Mouse (Mus musculus) forebrain, postnatal 0 days (tissue): ENCODE results near the gene Cep135. TPM values are rescaled to one million over a fixed set of nuclear protein-coding genes. Genes with fewer than 3 reads are reported as not detected.

Source experiments
- ATAC-seq: fragments of 200-750 bp; cut with Nextera tagmentation; 2 replicates; pipeline ENCODE4 v1.8.0; 2017; ENCODE audit warnings: mild to moderate bottlenecking, moderate library complexity
- DNase-seq: peaks from one replicate; pipeline ENCODE4 v3.0.0-alpha.2; 2015
- H3K27ac ChIP-seq: fragments of 300-500 bp; sonication (generic); 2 replicates; pipeline ENCODE4 v1.5.1; 2014; ENCODE audit warnings: low read depth, mild to moderate bottlenecking, antibody characterized with exemption, low read length, moderate library complexity, mixed read lengths
- H3K27me3 ChIP-seq: fragments of 300-500 bp; sonication (generic); 2 replicates; pipeline ENCODE4 v1.6.1; 2014; ENCODE audit warnings: mild to moderate bottlenecking, low read length, mixed read lengths; ENCODE audit not compliant: insufficient read depth
- H3K36me3 ChIP-seq: fragments of 300-500 bp; sonication (generic); 2 replicates; pipeline ENCODE4 v1.6.1; 2014; ENCODE audit warnings: mild to moderate bottlenecking, moderate library complexity; ENCODE audit not compliant: insufficient read depth
- H3K4me1 ChIP-seq: fragments of 300-500 bp; sonication (generic); 2 replicates; pipeline ENCODE4 v1.6.1; 2014; ENCODE audit warnings: antibody characterized with exemption; ENCODE audit not compliant: insufficient read depth
- H3K4me2 ChIP-seq: fragments of 300-500 bp; sonication (generic); 2 replicates; pipeline ENCODE4 v1.6.1; 2014; ENCODE audit warnings: low read depth, mild to moderate bottlenecking, moderate library complexity
- H3K4me3 ChIP-seq: fragments of 300-500 bp; sonication (generic); 2 replicates; pipeline ENCODE4 v1.5.1; 2014; ENCODE audit warnings: low read depth, low read length, mixed read lengths
- H3K9ac ChIP-seq: fragments of 300-500 bp; sonication (generic); 2 replicates; pipeline ENCODE4 v1.6.1; 2014; ENCODE audit warnings: mild to moderate bottlenecking
- H3K9me3 ChIP-seq: fragments of 300-500 bp; sonication (generic); 2 replicates; pipeline ENCODE4 v1.6.1; 2016; ENCODE audit warnings: low read length
- CTCF ChIP-seq: sonication (generic); IDR thresholded peaks from 2 replicates; pipeline ENCODE4 v1.5.1; 2016; ENCODE audit warnings: antibody characterized with exemption, control low read depth, low read depth
- WGBS: fragments of 180-500 bp; shearing (Covaris S2); extraction: QIAGEN DNeasy Blood & Tissue Kit; methylation state at CpG from one replicate; pipeline ENCODE4 v1.1.7; 2014; 5-methylcytosine and 5-hydroxymethylcytosine counted together
- polyA plus RNA-seq: library from polyadenylated mRNA; unstranded; fragments of >200 nt; fragmentation: Nextera tagmentation; extraction: Ambion mirVana; gene quantifications from 2 replicates; pipeline ENCODE4 v1.2.1, GENCODE M21; 2015
- total RNA-seq: library from RNA; depleted of rRNA; stranded (reverse); fragments of >200 nt; gene quantifications from 2 replicates; pipeline ENCODE4 v1.2.3, GENCODE M21; 2014

Cep135 gene
- total and polyA plus RNA-seq, 2 experiments from 2014 or later = 2.8 to 8.3 TPM

DNA sequence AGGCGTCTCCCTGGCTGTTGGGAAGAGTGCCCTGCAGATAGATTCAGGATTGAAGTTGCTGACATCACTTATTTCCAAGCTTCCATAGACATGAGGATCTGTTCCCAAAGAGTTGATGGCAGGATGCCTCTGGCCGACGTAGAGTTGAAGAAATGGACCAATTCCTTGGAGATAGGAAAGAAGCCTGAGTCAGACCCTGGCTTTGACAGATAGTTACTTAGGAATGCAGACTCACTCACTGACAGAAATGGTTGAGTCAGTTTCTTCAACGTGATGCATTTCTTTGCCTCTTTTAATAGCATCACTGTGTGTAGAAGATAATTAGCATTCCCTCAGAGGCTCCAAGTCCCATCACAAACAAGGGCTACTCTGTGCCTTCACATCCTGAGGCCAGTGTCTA, 53.6 kb downstream of the Cep135 start:
- TF ChIP-seq CTCF = no peak
- ATAC-seq (no peak; the same call in 1 of the 2 replicates), DNase-seq (no peak)
- H3K4me3 ChIP-seq = no peak overlapping the region
- peaks cover 48% of the 10 kb centered on the region for H3K36me3 ChIP-seq
- H3K9ac ChIP-seq = no peak overlapping the region
- no peak overlapping the region for H3K27ac ChIP-seq
- WGBS = 88% methylated on average over 4 of the region's 4 CpGs
- no peaks in the 10 kb centered on the region for H3K9me3 ChIP-seq
- H3K4me2 ChIP-seq = no peak overlapping the region
- H3K27me3 ChIP-seq = no peaks in the 10 kb centered on the region
- H3K4me1 ChIP-seq = no peaks in the 10 kb centered on the region

DNA sequence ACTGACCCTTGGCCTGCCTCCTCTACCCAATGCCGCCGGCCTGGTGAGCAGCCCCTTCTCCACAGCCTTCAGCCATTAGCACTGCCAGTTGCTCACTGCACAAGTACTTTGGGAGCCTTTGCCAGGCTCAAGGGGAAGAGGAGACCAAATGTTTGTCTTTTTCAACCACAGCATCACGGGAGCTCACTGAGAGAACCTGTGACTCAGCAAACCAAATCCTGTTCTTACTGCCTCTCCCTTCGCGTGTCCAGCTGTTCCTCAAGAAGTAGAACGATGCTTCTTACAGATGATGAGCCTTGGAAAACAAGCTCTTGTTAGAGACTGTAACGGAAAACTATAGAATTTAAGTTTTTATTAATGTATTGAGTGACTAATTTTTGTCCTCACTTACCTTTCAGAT, 55.7 kb downstream of the Cep135 start:
- H3K9ac ChIP-seq = no peak overlapping the region
- TF ChIP-seq CTCF = no peak
- peaks cover 35% of the 10 kb centered on the region for H3K36me3 ChIP-seq
- no peak overlapping the region for H3K27ac ChIP-seq
- ATAC-seq = no peak
- no peak for DNase-seq
- no peak overlapping the region for H3K4me2 ChIP-seq
- no peaks in the 10 kb centered on the region for H3K9me3 ChIP-seq
- 95% methylated on average over 7 of the region's 7 CpGs for WGBS
- H3K4me3 ChIP-seq = no peak overlapping the region
- no peaks in the 10 kb centered on the region for H3K27me3 ChIP-seq
- no peaks in the 10 kb centered on the region for H3K4me1 ChIP-seq

DNA sequence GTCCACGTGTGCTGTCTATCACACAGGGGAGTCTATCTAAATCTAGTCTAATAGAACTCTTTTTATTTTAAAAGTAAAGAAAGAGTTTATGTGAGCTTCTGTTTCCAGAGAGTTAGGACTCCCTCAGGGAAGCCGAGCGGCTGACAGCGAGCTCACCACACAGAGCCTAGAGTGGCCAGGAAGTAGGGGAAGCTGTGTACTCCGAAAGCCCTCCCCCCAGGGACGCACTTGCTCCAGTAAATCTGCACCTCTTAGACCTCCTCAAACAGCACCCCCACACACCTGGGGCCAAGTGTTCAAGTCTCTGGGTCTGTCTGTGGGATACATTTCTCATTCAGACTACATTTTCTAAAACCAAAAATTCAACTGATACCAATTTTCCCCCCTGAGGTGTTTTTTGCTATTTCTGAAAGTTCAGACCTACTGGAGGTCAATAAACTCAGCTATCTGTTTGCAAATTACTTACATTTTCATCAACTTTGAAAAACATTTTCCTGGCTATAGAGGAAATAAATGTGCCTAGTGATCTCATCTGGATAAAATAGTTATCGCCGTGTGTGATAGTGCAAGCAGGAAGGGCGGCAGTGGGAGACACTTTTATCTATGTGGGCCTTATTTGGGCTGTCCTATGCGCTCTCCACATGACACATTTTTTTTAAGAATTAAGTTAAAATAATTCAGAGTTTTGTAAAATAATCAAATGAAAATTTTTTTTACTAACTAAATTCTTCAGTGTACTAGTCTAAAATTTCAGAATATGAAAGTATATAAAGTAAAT, 56.8 kb downstream of the Cep135 start:
- no peaks in the 10 kb centered on the region for H3K4me1 ChIP-seq
- WGBS = 90% methylated on average over 10 of the region's 10 CpGs
- H3K4me3 ChIP-seq = no peak overlapping the region

DNA sequence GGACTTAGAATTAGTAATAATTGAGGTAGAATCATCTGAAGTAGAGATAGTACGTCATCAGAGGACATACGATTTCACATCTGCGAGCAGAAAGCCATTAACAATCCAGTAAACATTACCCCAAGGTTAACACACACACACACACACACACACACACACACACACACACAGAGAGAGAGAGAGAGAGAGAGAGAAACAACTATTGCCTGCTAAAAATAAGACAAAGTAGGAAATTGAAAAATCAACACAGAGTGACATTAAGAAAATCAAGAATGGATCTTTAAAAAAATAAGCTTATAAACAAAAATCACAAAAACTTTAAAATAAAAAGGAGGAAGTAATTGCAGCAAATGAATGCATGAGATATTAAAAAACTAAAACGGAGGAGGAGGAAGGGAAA, 61.4 kb downstream of the Cep135 start:
- Histone ChIP-seq H3K36me3 (no peaks in the 10 kb centered on the region), H3K4me2 (no peak overlapping the region), H3K27ac (no peak overlapping the region), H3K9ac (no peak overlapping the region), H3K4me3 (no peak overlapping the region), H3K27me3 (no peaks in the 10 kb centered on the region), H3K9me3 (no peaks in the 10 kb centered on the region), H3K4me1 (no peaks in the 10 kb centered on the region)
- ATAC-seq (no peak), DNase-seq (no peak)
- TF ChIP-seq CTCF = no peak
- 67% methylated on average over 4 of the region's 4 CpGs for WGBS

More for the DNA sequence above, 56.8 kb downstream of the Cep135 start:
- Histone ChIP-seq H3K36me3 (peaks cover 29% of the 10 kb centered on the region), H3K27me3 (no peaks in the 10 kb centered on the region), H3K9me3 (no peaks in the 10 kb centered on the region), H3K27ac (no peak overlapping the region), H3K4me2 (no peak overlapping the region), H3K9ac (no peak overlapping the region)
- ATAC-seq (no peak), DNase-seq (no peak)
- no peak for TF ChIP-seq CTCF

DNA sequence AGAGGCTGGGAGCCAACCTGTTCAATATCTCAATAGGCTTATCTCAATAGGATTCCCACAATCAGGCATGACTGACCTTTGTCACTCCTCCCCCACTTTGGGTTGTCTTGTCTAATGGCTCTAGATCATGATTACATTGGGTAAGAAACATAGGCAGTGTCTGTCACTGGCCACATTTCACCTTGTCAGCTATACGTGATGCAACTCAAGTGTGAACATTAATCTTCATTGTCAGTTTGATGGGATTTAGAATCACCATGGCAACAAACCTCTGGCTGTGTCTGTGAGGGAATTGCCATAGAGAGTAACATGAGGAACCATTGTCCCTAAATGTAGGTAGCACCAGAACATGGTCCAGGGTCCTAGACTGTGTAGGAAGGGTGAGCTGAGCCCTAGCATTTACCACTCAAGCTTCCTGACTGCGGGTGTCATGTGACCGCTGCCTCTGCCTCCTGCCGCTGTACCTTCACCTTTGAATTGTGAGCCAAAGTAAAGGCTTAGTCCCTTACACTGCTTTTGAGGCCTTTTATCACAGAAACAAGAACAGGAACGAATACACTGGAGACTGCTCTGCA, 62.7 kb downstream of the Cep135 start:
- ATAC-seq (peak; percentile 45), DNase-seq (no peak)
- no peaks in the 10 kb centered on the region for H3K36me3 ChIP-seq
- TF ChIP-seq CTCF = no peak
- no peak overlapping the region for H3K27ac ChIP-seq
- no peaks in the 10 kb centered on the region for H3K4me1 ChIP-seq
- H3K4me3 ChIP-seq = no peak overlapping the region
- no peak overlapping the region for H3K4me2 ChIP-seq
- H3K9me3 ChIP-seq = no peaks in the 10 kb centered on the region
- WGBS = 47% methylated on average over 5 of the region's 5 CpGs
- H3K27me3 ChIP-seq = no peaks in the 10 kb centered on the region
- no peak overlapping the region for H3K9ac ChIP-seq

DNA sequence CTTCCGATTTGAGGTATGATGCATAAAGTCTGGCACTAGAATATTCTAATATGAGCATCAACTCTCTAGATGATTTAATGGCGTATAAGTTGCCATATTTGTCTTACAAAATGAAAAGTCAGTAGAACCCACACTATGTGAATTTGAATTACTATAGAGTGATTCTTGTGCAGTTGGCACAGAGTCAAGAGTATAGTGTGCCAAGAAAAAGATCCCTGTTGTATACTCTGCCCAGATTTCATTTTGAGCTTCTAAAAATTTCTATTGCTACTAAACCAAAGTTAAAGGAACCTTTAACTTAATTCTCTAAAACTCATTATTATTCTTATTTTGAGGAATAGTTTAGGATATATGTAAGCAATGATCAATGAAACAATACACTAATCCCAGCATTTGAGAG, 67.7 kb downstream of the Cep135 start, which contains the start of gene C530008M17Rik:
C530008M17Rik (plus strand) TSS at position 301 of the 400 bp plus-strand sequence.
- WGBS = 63% methylated on average over 2 of the region's 2 CpGs
- peak within 1 kb of the TSS; percentile 100 for H3K9ac ChIP-seq
- peaks cover 6% of the 10 kb centered on the region; the same call in 1 of the 2 replicates for H3K4me1 ChIP-seq
- peak within 1 kb of the TSS; percentile 71 for H3K4me2 ChIP-seq
- H3K27ac ChIP-seq = peak within 1 kb of the TSS; percentile 99
- no peaks in the 10 kb centered on the region for H3K36me3 ChIP-seq
- no peaks in the 10 kb centered on the region for H3K27me3 ChIP-seq
- DNase-seq (peak; percentile 21), ATAC-seq (no peak)
- peak within 1 kb of the TSS; percentile 90 for H3K4me3 ChIP-seq
- H3K9me3 ChIP-seq = no peaks in the 10 kb centered on the region
- TF ChIP-seq CTCF = no peak
